Mouse (Mus musculus): ENCODE results near the gene Rnf151.

DNA sequence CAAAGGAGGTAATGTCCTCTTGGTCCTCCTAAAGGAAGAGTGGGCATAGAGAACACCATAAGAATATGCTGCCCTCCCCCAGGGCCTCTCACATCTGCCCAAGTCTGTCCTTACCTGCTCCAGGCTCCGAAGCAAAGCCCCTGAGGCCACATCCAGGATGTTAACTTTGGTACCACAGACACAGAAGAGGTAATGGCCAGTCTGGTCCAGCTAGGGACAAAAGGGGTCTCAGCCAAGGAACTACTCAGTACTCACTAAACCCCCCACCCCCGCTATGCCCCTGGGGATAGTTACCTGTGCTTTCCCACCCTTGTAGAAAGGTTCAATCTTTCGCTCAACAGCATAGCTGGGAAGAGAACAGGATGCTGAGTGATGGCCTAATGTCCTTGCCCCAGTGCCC, 12.0 kb downstream of the Rnf151 start:
- TF ChIP-seq CTCF (IDR thresholded peaks at IDR 0.05; ENCODE audit: low read depth, low read length) (no peak), POLR2A (IDR thresholded peaks at IDR 0.05; ENCODE audit: extremely low read depth, insufficient read depth, low read length) (no peak)
